Mouse (Mus musculus): ENCODE data around the gene Psmb5. TPM values are rescaled to one million over a fixed set of nuclear protein-coding genes. Genes with fewer than 3 reads are reported as not detected.

The Psmb5 gene
- polyA plus RNA-seq (2014; fragmentation: Nextera tagmentation; extraction: Ambion mirVana) = 506 and 542 TPM in 2 replicates

GRCm38 (mm10) chr14:54617897-54618365, at the start of gene Psmb5:
TSS of gene Psmb5 (minus strand) at chr14:54618022.
- Histone ChIP-seq H3K27me3 (replicated peaks; ENCODE audit: control insufficient read depth, insufficient read depth, low read length) (no peaks in the 10 kb centered on the region), H3K4me1 (ENCODE audit: control insufficient read depth, insufficient read depth, low read length) (peaks cover 5% of the 10 kb centered on the region; the same call in 1 of the 2 replicates), H3K27ac (ENCODE audit: low read depth, low read length) (peak within 1 kb of the TSS; percentile 60), H3K4me2 (ENCODE audit: low read length) (peak within 1 kb of the TSS; percentile 75), H3K9me3 (replicated peaks; ENCODE audit: control insufficient read depth, low read length) (no peaks in the 10 kb centered on the region), H3K4me3 (ENCODE audit: low read depth, low read length) (peak within 1 kb of the TSS; percentile 90), H3K36me3 (ENCODE audit: control insufficient read depth, insufficient read depth, low read length) (peaks cover 25% of the 10 kb centered on the region), H3K9ac (ENCODE audit: low read length) (peak within 1 kb of the TSS; percentile 89)
- ATAC-seq (peak; percentile 94), DNase-seq (ENCODE audit: low spot score) (peak; percentile 96)
- under 1% methylated on average over 25 of the region's 25 CpGs for WGBS

GRCm38 (mm10) chr14:54664477-54665222, 46.8 kb upstream of the Psmb5 start:
- Histone ChIP-seq H3K27ac (ENCODE audit: low read depth, low read length) (no peak overlapping the region), H3K36me3 (ENCODE audit: control insufficient read depth, insufficient read depth, low read length) (peaks cover 89% of the 10 kb centered on the region), H3K4me2 (ENCODE audit: low read length) (no peak overlapping the region), H3K9ac (ENCODE audit: low read length) (no peak overlapping the region), H3K4me3 (ENCODE audit: low read depth, low read length) (no peak overlapping the region), H3K9me3 (replicated peaks; ENCODE audit: control insufficient read depth, low read length) (no peaks in the 10 kb centered on the region), H3K4me1 (ENCODE audit: control insufficient read depth, insufficient read depth, low read length) (no peaks in the 10 kb centered on the region), H3K27me3 (replicated peaks; ENCODE audit: control insufficient read depth, insufficient read depth, low read length) (no peaks in the 10 kb centered on the region)
- WGBS = 92% methylated on average over 10 of the region's 10 CpGs
- DNase-seq (ENCODE audit: low spot score) (no peak), ATAC-seq (no peak)

GRCm38 (mm10) chr14:54660009-54660408, 42.2 kb upstream of the Psmb5 start:
- Histone ChIP-seq H3K4me1 (ENCODE audit: control insufficient read depth, insufficient read depth, low read length) (no peaks in the 10 kb centered on the region), H3K9me3 (replicated peaks; ENCODE audit: control insufficient read depth, low read length) (no peaks in the 10 kb centered on the region), H3K9ac (ENCODE audit: low read length) (no peak overlapping the region), H3K4me2 (ENCODE audit: low read length) (no peak overlapping the region), H3K27ac (ENCODE audit: low read depth, low read length) (no peak overlapping the region), H3K4me3 (ENCODE audit: low read depth, low read length) (no peak overlapping the region), H3K27me3 (replicated peaks; ENCODE audit: control insufficient read depth, insufficient read depth, low read length) (no peaks in the 10 kb centered on the region), H3K36me3 (ENCODE audit: control insufficient read depth, insufficient read depth, low read length) (peaks cover 99% of the 10 kb centered on the region)
- no peak for ATAC-seq
- no peak for DNase-seq (ENCODE audit: low spot score)
- WGBS = 89% methylated on average over 2 of the region's 2 CpGs

- WGBS = 1% methylated on average over 12 of the region's 12 CpGs
- no peaks in the 10 kb centered on the region for H3K27me3 ChIP-seq (replicated peaks; ENCODE audit: control insufficient read depth, insufficient read depth, low read length)
- peak overlapping the region; percentile 74 for H3K4me3 ChIP-seq (ENCODE audit: low read depth, low read length)
- ATAC-seq (peak; percentile 89), DNase-seq (ENCODE audit: low spot score) (peak; percentile 92)
- peak overlapping the region; percentile 84 for H3K27ac ChIP-seq (ENCODE audit: low read depth, low read length)
- peaks cover 22% of the 10 kb centered on the region for H3K4me1 ChIP-seq (ENCODE audit: control insufficient read depth, insufficient read depth, low read length)
- peak overlapping the region; percentile 91 for H3K9ac ChIP-seq (ENCODE audit: low read length)
- peak overlapping the region; percentile 88 for H3K4me2 ChIP-seq (ENCODE audit: low read length)
- H3K9me3 ChIP-seq (replicated peaks; ENCODE audit: control insufficient read depth, low read length) = no peaks in the 10 kb centered on the region
- H3K36me3 ChIP-seq (ENCODE audit: control insufficient read depth, insufficient read depth, low read length) = peaks cover 64% of the 10 kb centered on the region
Observed at GRCm38 (mm10) chr14:54653496-54653895, 35.7 kb upstream of the Psmb5 start.

- peaks cover 23% of the 10 kb centered on the region for H3K4me1 ChIP-seq (ENCODE audit: control insufficient read depth, insufficient read depth, low read length)
- DNase-seq (ENCODE audit: low spot score) = peak; percentile 25
- H3K9me3 ChIP-seq (replicated peaks; ENCODE audit: control insufficient read depth, low read length) = no peaks in the 10 kb centered on the region
- H3K27ac ChIP-seq (ENCODE audit: low read depth, low read length) = peak overlapping the region; percentile 84
- peak overlapping the region; percentile 88 for H3K4me2 ChIP-seq (ENCODE audit: low read length)
- peak overlapping the region; percentile 91 for H3K9ac ChIP-seq (ENCODE audit: low read length)
- ATAC-seq = peak; percentile 37
- H3K4me3 ChIP-seq (ENCODE audit: low read depth, low read length) = peak overlapping the region; percentile 74
- H3K27me3 ChIP-seq (replicated peaks; ENCODE audit: control insufficient read depth, insufficient read depth, low read length) = no peaks in the 10 kb centered on the region
- 2% methylated on average over 7 of the region's 7 CpGs for WGBS
- H3K36me3 ChIP-seq (ENCODE audit: control insufficient read depth, insufficient read depth, low read length) = peaks cover 64% of the 10 kb centered on the region
Observed at GRCm38 (mm10) chr14:54652787-54653186, 35.0 kb upstream of the Psmb5 start.

- Histone ChIP-seq H3K4me3 (ENCODE audit: low read depth, low read length) (no peak overlapping the region), H3K9me3 (replicated peaks; ENCODE audit: control insufficient read depth, low read length) (no peaks in the 10 kb centered on the region), H3K9ac (ENCODE audit: low read length) (peak overlapping the region; percentile 29; the same call in 1 of the 2 replicates), H3K4me1 (ENCODE audit: control insufficient read depth, insufficient read depth, low read length) (peaks cover 23% of the 10 kb centered on the region), H3K4me2 (ENCODE audit: low read length) (peak overlapping the region; percentile 88), H3K36me3 (ENCODE audit: control insufficient read depth, insufficient read depth, low read length) (peaks cover 66% of the 10 kb centered on the region), H3K27ac (ENCODE audit: low read depth, low read length) (no peak overlapping the region), H3K27me3 (replicated peaks; ENCODE audit: control insufficient read depth, insufficient read depth, low read length) (no peaks in the 10 kb centered on the region)
- peak; percentile 1; the same call in 1 of the 2 replicates for ATAC-seq
- no peak for DNase-seq (ENCODE audit: low spot score)
- 65% methylated on average over 4 of the region's 4 CpGs for WGBS
Observed at GRCm38 (mm10) chr14:54651556-54651955, 33.7 kb upstream of the Psmb5 start.

- Histone ChIP-seq H3K4me2 (ENCODE audit: low read length) (no peak overlapping the region), H3K9ac (ENCODE audit: low read length) (no peak overlapping the region), H3K27ac (ENCODE audit: low read depth, low read length) (no peak overlapping the region), H3K36me3 (ENCODE audit: control insufficient read depth, insufficient read depth, low read length) (peaks cover 66% of the 10 kb centered on the region), H3K4me3 (ENCODE audit: low read depth, low read length) (no peak overlapping the region), H3K27me3 (replicated peaks; ENCODE audit: control insufficient read depth, insufficient read depth, low read length) (no peaks in the 10 kb centered on the region), H3K4me1 (ENCODE audit: control insufficient read depth, insufficient read depth, low read length) (peaks cover 23% of the 10 kb centered on the region), H3K9me3 (replicated peaks; ENCODE audit: control insufficient read depth, low read length) (no peaks in the 10 kb centered on the region)
- 63% methylated on average over 23 of the region's 23 CpGs for WGBS
- DNase-seq (ENCODE audit: low spot score) (peak; percentile 98), ATAC-seq (peak; percentile 61)
Observed at GRCm38 (mm10) chr14:54650621-54651454, 33.0 kb upstream of the Psmb5 start.

GRCm38 (mm10) chr14:54647900-54648299, 30.1 kb upstream of the Psmb5 start:
- Histone ChIP-seq H3K27ac (ENCODE audit: low read depth, low read length) (no peak overlapping the region), H3K9me3 (replicated peaks; ENCODE audit: control insufficient read depth, low read length) (no peaks in the 10 kb centered on the region), H3K27me3 (replicated peaks; ENCODE audit: control insufficient read depth, insufficient read depth, low read length) (no peaks in the 10 kb centered on the region), H3K4me2 (ENCODE audit: low read length) (no peak overlapping the region), H3K4me3 (ENCODE audit: low read depth, low read length) (no peak overlapping the region), H3K36me3 (ENCODE audit: control insufficient read depth, insufficient read depth, low read length) (peaks cover 84% of the 10 kb centered on the region), H3K4me1 (ENCODE audit: control insufficient read depth, insufficient read depth, low read length) (peaks cover 18% of the 10 kb centered on the region), H3K9ac (ENCODE audit: low read length) (no peak overlapping the region)
- no peak for DNase-seq (ENCODE audit: low spot score)
- 73% methylated on average over 4 of the region's 4 CpGs for WGBS
- no peak for ATAC-seq
